Mouse (Mus musculus): ENCODE results near the gene Atg9b. TPM values are rescaled to one million over a fixed set of nuclear protein-coding genes. Genes with fewer than 3 reads are reported as not detected.

The Atg9b gene
- polyA plus RNA-seq, 1 experiment from 2014 or later, result 0.61 TPM

- no peak for TF ChIP-seq CTCF (IDR thresholded peaks at IDR 0.05; ENCODE audit: low read depth)
- H3K4me3 ChIP-seq (ENCODE audit: low read depth, low read length), result no peak overlapping the region
- no peak overlapping the region for H3K4me2 ChIP-seq (replicated peaks; ENCODE audit: low read depth)
- H3K27ac ChIP-seq (ENCODE audit: low read depth, low read length), result no peak overlapping the region
- 87% methylated on average over 9 of the region's 9 CpGs for WGBS
- no peaks in the 10 kb centered on the region for H3K27me3 ChIP-seq (replicated peaks; ENCODE audit: control insufficient read depth, insufficient read depth, low read length)
- no peak overlapping the region for H3K9ac ChIP-seq (ENCODE audit: low read depth, low read length)
- no peaks in the 10 kb centered on the region for H3K36me3 ChIP-seq (ENCODE audit: control insufficient read depth, insufficient read depth)
- no peak for ATAC-seq
- H3K9me3 ChIP-seq (ENCODE audit: control insufficient read depth), result no peaks in the 10 kb centered on the region
- no peaks in the 10 kb centered on the region for H3K4me1 ChIP-seq (replicated peaks; ENCODE audit: control insufficient read depth, insufficient read depth, low read length)
Measured at GRCm38 (mm10) chr5:24369767-24370166, 22.2 kb downstream of the Atg9b start.

- ATAC-seq, result no peak
- TF ChIP-seq CTCF (IDR thresholded peaks at IDR 0.05; ENCODE audit: low read depth), result no peak
- no peak overlapping the region for H3K4me3 ChIP-seq (ENCODE audit: low read depth, low read length)
- 80% methylated on average over 9 of the region's 9 CpGs for WGBS
- no peak overlapping the region for H3K4me2 ChIP-seq (replicated peaks; ENCODE audit: low read depth)
- H3K27me3 ChIP-seq (replicated peaks; ENCODE audit: control insufficient read depth, insufficient read depth, low read length), result no peaks in the 10 kb centered on the region
- no peaks in the 10 kb centered on the region for H3K9me3 ChIP-seq (ENCODE audit: control insufficient read depth)
- no peak overlapping the region for H3K9ac ChIP-seq (ENCODE audit: low read depth, low read length)
- no peak overlapping the region for H3K27ac ChIP-seq (ENCODE audit: low read depth, low read length)
- no peaks in the 10 kb centered on the region for H3K36me3 ChIP-seq (ENCODE audit: control insufficient read depth, insufficient read depth)
- H3K4me1 ChIP-seq (replicated peaks; ENCODE audit: control insufficient read depth, insufficient read depth, low read length), result no peaks in the 10 kb centered on the region
Measured at GRCm38 (mm10) chr5:24366426-24366825, 25.5 kb downstream of the Atg9b start.

- Histone ChIP-seq H3K9me3 (ENCODE audit: control insufficient read depth) (no peaks in the 10 kb centered on the region), H3K4me2 (replicated peaks; ENCODE audit: low read depth) (peak overlapping the region; percentile 21; the same call in 1 of the 2 replicates), H3K36me3 (ENCODE audit: control insufficient read depth, insufficient read depth) (no peaks in the 10 kb centered on the region), H3K4me3 (ENCODE audit: low read depth, low read length) (no peak overlapping the region), H3K9ac (ENCODE audit: low read depth, low read length) (no peak overlapping the region), H3K27me3 (replicated peaks; ENCODE audit: control insufficient read depth, insufficient read depth, low read length) (no peaks in the 10 kb centered on the region), H3K27ac (ENCODE audit: low read depth, low read length) (no peak overlapping the region), H3K4me1 (replicated peaks; ENCODE audit: control insufficient read depth, insufficient read depth, low read length) (no peaks in the 10 kb centered on the region)
- no peak for TF ChIP-seq CTCF (IDR thresholded peaks at IDR 0.05; ENCODE audit: low read depth)
- 43% methylated on average over 5 of the region's 5 CpGs for WGBS
- ATAC-seq, result no peak
Measured at GRCm38 (mm10) chr5:24365528-24365927, 26.4 kb downstream of the Atg9b start.

DNA sequence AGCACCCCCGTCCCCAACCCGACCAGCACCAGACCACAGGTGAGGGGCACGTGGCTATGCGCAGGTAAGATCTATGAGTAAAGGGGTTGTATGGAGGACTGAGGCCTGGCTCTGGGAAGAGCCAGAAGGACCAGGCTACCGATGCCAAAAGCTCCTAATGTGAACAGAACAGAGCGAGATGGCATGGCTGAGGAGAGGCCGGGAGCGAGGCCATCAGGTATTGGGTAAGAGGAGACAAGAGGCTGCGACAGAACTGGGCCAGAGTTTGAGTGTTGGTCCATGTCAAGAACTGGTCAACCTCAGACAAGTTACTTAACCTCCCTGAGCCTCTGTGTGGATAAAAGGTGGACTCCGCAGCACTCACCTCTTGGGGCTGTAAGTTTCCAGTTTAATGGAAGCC is 27.0 kb downstream of the Atg9b start:
- H3K4me2 ChIP-seq (replicated peaks; ENCODE audit: low read depth), result peak overlapping the region; percentile 21; the same call in 1 of the 2 replicates
- no peaks in the 10 kb centered on the region for H3K27me3 ChIP-seq (replicated peaks; ENCODE audit: control insufficient read depth, insufficient read depth, low read length)
- no peak for ATAC-seq
- no peaks in the 10 kb centered on the region for H3K9me3 ChIP-seq (ENCODE audit: control insufficient read depth)
- no peaks in the 10 kb centered on the region for H3K4me1 ChIP-seq (replicated peaks; ENCODE audit: control insufficient read depth, insufficient read depth, low read length)
- H3K27ac ChIP-seq (ENCODE audit: low read depth, low read length), result no peak overlapping the region
- H3K9ac ChIP-seq (ENCODE audit: low read depth, low read length), result no peak overlapping the region
- 82% methylated on average over 10 of the region's 10 CpGs for WGBS
- no peak overlapping the region for H3K4me3 ChIP-seq (ENCODE audit: low read depth, low read length)
- H3K36me3 ChIP-seq (ENCODE audit: control insufficient read depth, insufficient read depth), result no peaks in the 10 kb centered on the region
- no peak for TF ChIP-seq CTCF (IDR thresholded peaks at IDR 0.05; ENCODE audit: low read depth)

- Histone ChIP-seq H3K36me3 (ENCODE audit: control insufficient read depth, insufficient read depth) (no peaks in the 10 kb centered on the region), H3K9ac (ENCODE audit: low read depth, low read length) (no peak within 1 kb of the TSS), H3K27ac (ENCODE audit: low read depth, low read length) (no peak within 1 kb of the TSS), H3K4me1 (replicated peaks; ENCODE audit: control insufficient read depth, insufficient read depth, low read length) (no peaks in the 10 kb centered on the region), H3K4me2 (replicated peaks; ENCODE audit: low read depth) (peak within 1 kb of the TSS; percentile 21), H3K4me3 (ENCODE audit: low read depth, low read length) (no peak within 1 kb of the TSS), H3K9me3 (ENCODE audit: control insufficient read depth) (no peaks in the 10 kb centered on the region), H3K27me3 (replicated peaks; ENCODE audit: control insufficient read depth, insufficient read depth, low read length) (no peaks in the 10 kb centered on the region)
- no peak for ATAC-seq
- no peak for TF ChIP-seq CTCF (IDR thresholded peaks at IDR 0.05; ENCODE audit: low read depth)
- 53% methylated on average over 12 of the region's 12 CpGs for WGBS
Measured at GRCm38 (mm10) chr5:24364508-24364907, 27.4 kb downstream of the Atg9b start, which contains the start of gene Nos3. Gene Nos3 (plus strand): TSS chr5:24364810.

GRCm38 (mm10) chr5:24364061-24364460 is 27.9 kb downstream of the Atg9b start:
- H3K4me2 ChIP-seq (replicated peaks; ENCODE audit: low read depth), result no peak overlapping the region
- no peaks in the 10 kb centered on the region for H3K36me3 ChIP-seq (ENCODE audit: control insufficient read depth, insufficient read depth)
- H3K4me3 ChIP-seq (ENCODE audit: low read depth, low read length), result no peak overlapping the region
- H3K27ac ChIP-seq (ENCODE audit: low read depth, low read length), result no peak overlapping the region
- no peak for ATAC-seq
- no peaks in the 10 kb centered on the region for H3K4me1 ChIP-seq (replicated peaks; ENCODE audit: control insufficient read depth, insufficient read depth, low read length)
- no peak overlapping the region for H3K9ac ChIP-seq (ENCODE audit: low read depth, low read length)
- H3K27me3 ChIP-seq (replicated peaks; ENCODE audit: control insufficient read depth, insufficient read depth, low read length), result no peaks in the 10 kb centered on the region
- 55% methylated on average over 3 of the region's 3 CpGs for WGBS
- TF ChIP-seq CTCF (IDR thresholded peaks at IDR 0.05; ENCODE audit: low read depth), result no peak
- no peaks in the 10 kb centered on the region for H3K9me3 ChIP-seq (ENCODE audit: control insufficient read depth)

DNA sequence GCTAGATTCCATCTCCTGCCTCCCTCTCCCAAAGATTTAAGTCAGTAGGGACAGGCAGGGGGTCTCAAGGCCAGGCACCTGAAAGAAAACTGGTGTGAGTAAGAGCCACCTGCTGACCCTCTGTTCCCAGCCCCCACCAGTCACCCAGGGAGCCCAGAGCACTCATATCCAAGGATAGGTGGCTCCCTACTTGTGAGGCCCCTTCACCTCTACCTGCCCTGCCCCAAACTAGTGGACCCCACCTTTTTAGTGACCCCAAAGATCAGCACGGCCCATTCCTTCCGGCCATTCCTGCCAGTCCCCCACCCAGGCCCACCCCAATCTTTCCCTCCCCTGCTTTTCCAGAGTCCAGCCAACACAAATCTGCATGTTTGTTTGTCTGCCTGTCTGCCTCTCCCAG is 28.5 kb downstream of the Atg9b start:
- no peaks in the 10 kb centered on the region for H3K36me3 ChIP-seq (ENCODE audit: control insufficient read depth, insufficient read depth)
- H3K9me3 ChIP-seq (ENCODE audit: control insufficient read depth), result no peaks in the 10 kb centered on the region
- H3K9ac ChIP-seq (ENCODE audit: low read depth, low read length), result no peak overlapping the region
- H3K4me1 ChIP-seq (replicated peaks; ENCODE audit: control insufficient read depth, insufficient read depth, low read length), result no peaks in the 10 kb centered on the region
- WGBS, result 60% methylated on average over 2 of the region's 2 CpGs
- H3K4me2 ChIP-seq (replicated peaks; ENCODE audit: low read depth), result no peak overlapping the region
- TF ChIP-seq CTCF (IDR thresholded peaks at IDR 0.05; ENCODE audit: low read depth), result no peak
- no peak overlapping the region for H3K27ac ChIP-seq (ENCODE audit: low read depth, low read length)
- no peak overlapping the region for H3K4me3 ChIP-seq (ENCODE audit: low read depth, low read length)
- ATAC-seq, result no peak
- no peaks in the 10 kb centered on the region for H3K27me3 ChIP-seq (replicated peaks; ENCODE audit: control insufficient read depth, insufficient read depth, low read length)
